Mouse (Mus musculus) lung, embryonic 16.5 days (tissue): ENCODE results near the gene Zfp870. TPM values are rescaled to one million over a fixed set of nuclear protein-coding genes. Genes with fewer than 3 reads are reported as not detected.

ENCODE experiments used
- ATAC-seq: fragments of 200-750 bp; cut with Nextera tagmentation; 2 replicates; pipeline ENCODE4 v1.8.0; 2017; ENCODE audit warnings: low read depth, mild to moderate bottlenecking, moderate library complexity
- H3K27ac ChIP-seq: fragments of 300-500 bp; sonication (generic); 2 replicates; pipeline ENCODE4 v1.5.1; 2014; ENCODE audit warnings: mild to moderate bottlenecking, control low read depth, low read length
- H3K27me3 ChIP-seq: fragments of 300-500 bp; sonication (generic); 2 replicates; pipeline ENCODE4 v1.6.1; 2014; ENCODE audit warnings: low read depth, low read length, mixed read lengths; ENCODE audit not compliant: control insufficient read depth, insufficient read depth
- H3K36me3 ChIP-seq: fragments of 300-500 bp; sonication (generic); 2 replicates; pipeline ENCODE4 v1.6.1; 2014; ENCODE audit warnings: low read length; ENCODE audit not compliant: control insufficient read depth, insufficient read depth
- H3K4me1 ChIP-seq: fragments of 300-500 bp; sonication (generic); replicated peaks from 2 replicates; pipeline ENCODE4 v1.6.1; 2014; ENCODE audit warnings: low read length, mixed read lengths; ENCODE audit not compliant: control insufficient read depth, insufficient read depth
- H3K4me2 ChIP-seq: fragments of 300-500 bp; sonication (generic); 2 replicates; pipeline ENCODE4 v1.6.1; 2014; ENCODE audit warnings: low read depth, low read length, control low read depth
- H3K4me3 ChIP-seq: fragments of 300-500 bp; sonication (generic); 2 replicates; pipeline ENCODE4 v1.5.1; 2014; ENCODE audit warnings: mild to moderate bottlenecking, low read length, control low read depth
- H3K9ac ChIP-seq: fragments of 300-500 bp; sonication (generic); 2 replicates; pipeline ENCODE4 v1.6.1; 2014; ENCODE audit warnings: low read length, control low read depth
- H3K9me3 ChIP-seq: fragments of 300-500 bp; sonication (generic); 2 replicates; pipeline ENCODE4 v1.6.1; 2016; ENCODE audit warnings: low read length; ENCODE audit not compliant: control insufficient read depth
- WGBS: fragments of 180-500 bp; shearing (Covaris S2); extraction: QIAGEN DNeasy Blood & Tissue Kit; methylation state at CpG from one replicate; pipeline ENCODE4 v1.1.7; 2014; 5-methylcytosine and 5-hydroxymethylcytosine counted together
- polyA plus RNA-seq: library from polyadenylated mRNA; unstranded; fragments of >200 nt; fragmentation: Nextera tagmentation; extraction: Ambion mirVana; gene quantifications from 2 replicates; pipeline ENCODE4 v1.2.1, GENCODE M21; 2015

Zfp870 gene
- 9.1 and 10.4 TPM in 2 replicates for polyA plus RNA-seq

GRCm38 (mm10) chr17:32891239-32892180 is at the start of gene Zfp870:
Zfp870 (minus strand) TSS chr17:32891642.
- peak; percentile 99 for ATAC-seq
- H3K27ac ChIP-seq, result peak within 1 kb of the TSS; percentile 81
- H3K9me3 ChIP-seq, result no peaks in the 10 kb centered on the region
- peak within 1 kb of the TSS; percentile 73 for H3K4me3 ChIP-seq
- no peaks in the 10 kb centered on the region for H3K27me3 ChIP-seq
- H3K4me2 ChIP-seq, result peak within 1 kb of the TSS; percentile 76
- H3K36me3 ChIP-seq, result no peaks in the 10 kb centered on the region
- H3K9ac ChIP-seq, result peak within 1 kb of the TSS; percentile 83
- WGBS, result 12% methylated on average over 33 of the region's 33 CpGs
- peaks cover 7% of the 10 kb centered on the region for H3K4me1 ChIP-seq

- ATAC-seq, result no peak
- Histone ChIP-seq H3K4me3 (no peak overlapping the region), H3K36me3 (no peaks in the 10 kb centered on the region), H3K4me1 (no peaks in the 10 kb centered on the region), H3K9me3 (no peaks in the 10 kb centered on the region), H3K27me3 (no peaks in the 10 kb centered on the region), H3K4me2 (no peak overlapping the region), H3K27ac (no peak overlapping the region), H3K9ac (no peak overlapping the region)
- WGBS, result 75% methylated on average over 4 of the region's 4 CpGs
Observed at GRCm38 (mm10) chr17:32939831-32940230, 48.4 kb upstream of the Zfp870 start.

- Histone ChIP-seq H3K9ac (no peak overlapping the region), H3K36me3 (no peaks in the 10 kb centered on the region), H3K4me3 (no peak overlapping the region), H3K4me1 (no peaks in the 10 kb centered on the region; the same call in 1 of the 2 replicates), H3K27ac (no peak overlapping the region), H3K9me3 (no peaks in the 10 kb centered on the region), H3K27me3 (no peaks in the 10 kb centered on the region), H3K4me2 (no peak overlapping the region)
- WGBS, result 74% methylated on average over 5 of the region's 5 CpGs
- ATAC-seq, result no peak
Observed at GRCm38 (mm10) chr17:32927803-32928202, 36.4 kb upstream of the Zfp870 start.

GRCm38 (mm10) chr17:32924658-32925312 is 33.3 kb upstream of the Zfp870 start:
- 13% methylated on average over 32 of the region's 32 CpGs for WGBS
- peak; percentile 96 for ATAC-seq
- H3K36me3 ChIP-seq, result no peaks in the 10 kb centered on the region
- no peaks in the 10 kb centered on the region; the same call in 1 of the 2 replicates for H3K4me1 ChIP-seq
- peak overlapping the region; percentile 81 for H3K4me2 ChIP-seq
- no peaks in the 10 kb centered on the region for H3K9me3 ChIP-seq
- H3K4me3 ChIP-seq, result peak overlapping the region; percentile 59
- H3K27ac ChIP-seq, result no peak overlapping the region
- H3K9ac ChIP-seq, result peak overlapping the region; percentile 76
- no peaks in the 10 kb centered on the region for H3K27me3 ChIP-seq

GRCm38 (mm10) chr17:32923681-32924080 is 32.2 kb upstream of the Zfp870 start:
- no peaks in the 10 kb centered on the region; the same call in 1 of the 2 replicates for H3K4me1 ChIP-seq
- H3K27ac ChIP-seq, result no peak overlapping the region
- H3K4me2 ChIP-seq, result no peak overlapping the region
- H3K36me3 ChIP-seq, result no peaks in the 10 kb centered on the region
- no peaks in the 10 kb centered on the region for H3K27me3 ChIP-seq
- ATAC-seq, result no peak
- WGBS, result 85% methylated on average over 1 of the region's 1 CpGs
- H3K9me3 ChIP-seq, result no peaks in the 10 kb centered on the region
- no peak overlapping the region for H3K9ac ChIP-seq
- no peak overlapping the region for H3K4me3 ChIP-seq

GRCm38 (mm10) chr17:32919123-32919522 is 27.7 kb upstream of the Zfp870 start:
- ATAC-seq, result no peak
- Histone ChIP-seq H3K9ac (no peak overlapping the region), H3K4me3 (no peak overlapping the region), H3K36me3 (no peaks in the 10 kb centered on the region), H3K4me2 (no peak overlapping the region), H3K4me1 (no peaks in the 10 kb centered on the region), H3K27me3 (no peaks in the 10 kb centered on the region), H3K9me3 (no peaks in the 10 kb centered on the region), H3K27ac (no peak overlapping the region)
- WGBS, result 53% methylated on average over 2 of the region's 2 CpGs

- no peak for ATAC-seq
- no peaks in the 10 kb centered on the region for H3K27me3 ChIP-seq
- no peaks in the 10 kb centered on the region for H3K4me1 ChIP-seq
- H3K36me3 ChIP-seq, result no peaks in the 10 kb centered on the region
- H3K4me2 ChIP-seq, result no peak within 1 kb of the TSS
- no peak within 1 kb of the TSS for H3K4me3 ChIP-seq
- no peak within 1 kb of the TSS for H3K9ac ChIP-seq
- WGBS, result 37% methylated on average over 2 of the region's 2 CpGs
- no peak within 1 kb of the TSS for H3K27ac ChIP-seq
- H3K9me3 ChIP-seq, result no peaks in the 10 kb centered on the region
Observed at GRCm38 (mm10) chr17:32917131-32917530, 25.7 kb upstream of the Zfp870 start, which contains the start of gene Cyp4f14. Cyp4f14 (minus strand) TSS chr17:32917342.

GRCm38 (mm10) chr17:32916075-32916474 is 24.6 kb upstream of the Zfp870 start:
- no peak overlapping the region for H3K4me3 ChIP-seq
- WGBS, result 82% methylated on average over 1 of the region's 1 CpGs
- H3K9me3 ChIP-seq, result no peaks in the 10 kb centered on the region
- no peaks in the 10 kb centered on the region for H3K36me3 ChIP-seq
- H3K27me3 ChIP-seq, result no peaks in the 10 kb centered on the region
- no peak for ATAC-seq
- no peak overlapping the region for H3K4me2 ChIP-seq
- no peaks in the 10 kb centered on the region for H3K4me1 ChIP-seq
- H3K27ac ChIP-seq, result no peak overlapping the region
- no peak overlapping the region for H3K9ac ChIP-seq

GRCm38 (mm10) chr17:32906172-32906571 is 14.7 kb upstream of the Zfp870 start:
- no peak overlapping the region for H3K4me3 ChIP-seq
- no peak overlapping the region for H3K4me2 ChIP-seq
- H3K36me3 ChIP-seq, result no peaks in the 10 kb centered on the region
- no peak for ATAC-seq
- WGBS, result 70% methylated on average over 10 of the region's 10 CpGs
- no peak overlapping the region for H3K9ac ChIP-seq
- no peaks in the 10 kb centered on the region for H3K27me3 ChIP-seq
- H3K27ac ChIP-seq, result no peak overlapping the region
- H3K9me3 ChIP-seq, result no peaks in the 10 kb centered on the region
- no peaks in the 10 kb centered on the region for H3K4me1 ChIP-seq
